Mouse (Mus musculus): ENCODE data around the gene Ifi213.

GRCm38 (mm10) chr1:173626686-173627085 is 27.6 kb upstream of the Ifi213 start:
- TF ChIP-seq MAX (IDR thresholded peaks at IDR 0.05; ENCODE audit: low read depth) (no peak), REST (IDR thresholded peaks at IDR 0.05; ENCODE audit: insufficient read depth, insufficient read length) (no peak), TCF12 (IDR thresholded peaks at IDR 0.05; ENCODE audit: insufficient read depth, poor library complexity, severe bottlenecking) (no peak), USF1 (IDR thresholded peaks at IDR 0.05; ENCODE audit: low read depth) (no peak), SRF (IDR thresholded peaks at IDR 0.05; ENCODE audit: control insufficient read depth, insufficient read length, low read depth) (no peak), POLR2A (IDR thresholded peaks at IDR 0.05; ENCODE audit: insufficient read length, low read depth) (no peak), CEBPB (IDR thresholded peaks at IDR 0.05; ENCODE audit: insufficient read depth, poor library complexity, severe bottlenecking) (no peak), POLR2AphosphoS2 (IDR thresholded peaks at IDR 0.05; ENCODE audit: insufficient read length, low read depth) (no peak)
